ENCODE assay signal across 10 mouse cellular contexts in genomic region chr15:5115173-5115572, GRCm38 (mm10). TPM values are rescaled to one million over a fixed set of nuclear protein-coding genes. Genes with fewer than 3 reads are reported as not detected.
DNase-seq lines count a peak whose midpoint lies in the region; ATAC-seq and TF ChIP-seq lines count a peak whose summit lies in the region.
"Had no signal": no experiment of that assay in that cellular context is flagged by ENCODE, and none has a peak within 500 bp of the region (broad histone marks: within the 10 kb centered on the region; RNA-seq: fewer than 3 reads in every experiment).

No protein-coding gene starts in this region.

- H3K27ac ChIP-seq in kidney, embryonic 14.5 days (ENCODE audit: low read depth, low read length): peak overlapping the region; percentile 93
- H3K27ac ChIP-seq in embryonic facial prominence, embryonic 10.5 days (replicated peaks): peak overlapping the region; percentile 93
- H3K27ac ChIP-seq in hindbrain, postnatal 0 days: peak overlapping the region; percentile 74; the same call in 1 of the 2 replicates
- H3K27ac ChIP-seq in midbrain, embryonic 15.5 days: peak overlapping the region; percentile 86; the same call in 1 of the 2 replicates

- peaks cover 30% of the 10 kb centered on the region for H3K36me3 ChIP-seq in kidney, embryonic 14.5 days (ENCODE audit: control insufficient read depth, insufficient read depth, low read length)
- peaks cover 31% of the 10 kb centered on the region for H3K36me3 ChIP-seq in embryonic facial prominence, embryonic 10.5 days (replicated peaks)
- H3K36me3 ChIP-seq in hindbrain, postnatal 0 days (ENCODE audit: insufficient read depth, low read length): peaks cover 18% of the 10 kb centered on the region
- H3K36me3 ChIP-seq in midbrain, embryonic 15.5 days (replicated peaks): peaks cover 19% of the 10 kb centered on the region

- peak overlapping the region; percentile 82 for H3K4me2 ChIP-seq in kidney, embryonic 14.5 days (replicated peaks; ENCODE audit: low read depth, low read length)
- H3K4me2 ChIP-seq in hindbrain, postnatal 0 days (ENCODE audit: low read depth, low read length): peak overlapping the region; percentile 76
- H3K4me2 ChIP-seq in midbrain, embryonic 15.5 days: peak overlapping the region; percentile 65

- no peak for ATAC-seq in kidney, embryonic 14.5 days (ENCODE audit: low FRiP score, low TSS enrichment)
- no peak for ATAC-seq in hindbrain, postnatal 0 days
- ATAC-seq in midbrain, embryonic 15.5 days (replicated peaks): no peak

- peak overlapping the region; percentile 69; the same call in 1 of the 2 replicates for H3K9ac ChIP-seq in kidney, embryonic 14.5 days (ENCODE audit: low read depth, low read length)
- H3K9ac ChIP-seq in hindbrain, postnatal 0 days (replicated peaks; ENCODE audit: low read length): peak overlapping the region; percentile 57
- peak overlapping the region; percentile 53 for H3K9ac ChIP-seq in midbrain, embryonic 15.5 days

- DNase-seq in kidney, adult 11 months: no peak
- no peak for DNase-seq in embryonic facial prominence, embryonic 10.5 days (ENCODE audit: low spot score)
- no peak for DNase-seq in hindbrain, postnatal 0 days (ENCODE audit: low spot score)
- DNase-seq in thymus, postnatal 0 days (ENCODE audit: low spot score): no peak
- DNase-seq in thymus, postnatal 4 days: no peak
- DNase-seq in adipocyte (ENCODE audit: low spot score): no peak
- DNase-seq: cerebellum, adult 11-12 months; kidney, postnatal 14 days had no signal

- peak overlapping the region; percentile 84 for H3K4me3 ChIP-seq in kidney, embryonic 14.5 days (ENCODE audit: low read length)
- peak overlapping the region; percentile 87 for H3K4me3 ChIP-seq in embryonic facial prominence, embryonic 10.5 days
- H3K4me3 ChIP-seq in hindbrain, postnatal 0 days (ENCODE audit: low read length): peak overlapping the region; percentile 72
- H3K4me3 ChIP-seq in midbrain, embryonic 15.5 days: peak overlapping the region; percentile 74

- 49% methylated on average over 8 of the region's 8 CpGs for WGBS in kidney, embryonic 14.5 days
- WGBS in embryonic facial prominence, embryonic 10.5 days: 70% methylated on average over 8 of the region's 8 CpGs
- WGBS in hindbrain, postnatal 0 days: 68% methylated on average over 8 of the region's 8 CpGs
- 60% methylated on average over 8 of the region's 8 CpGs for WGBS in midbrain, embryonic 15.5 days

- no peaks in the 10 kb centered on the region for H3K9me3 ChIP-seq in kidney, embryonic 14.5 days (ENCODE audit: control insufficient read depth, low read length)
- no peaks in the 10 kb centered on the region for H3K9me3 ChIP-seq in embryonic facial prominence, embryonic 10.5 days
- no peaks in the 10 kb centered on the region for H3K9me3 ChIP-seq in hindbrain, postnatal 0 days (ENCODE audit: low read length)
- H3K9me3 ChIP-seq in midbrain, embryonic 15.5 days: no peaks in the 10 kb centered on the region

- TF ChIP-seq CTCF in hindbrain, postnatal 0 days (IDR thresholded peaks at IDR 0.05; ENCODE audit: low read depth): no peak

- no peaks in the 10 kb centered on the region for H3K27me3 ChIP-seq in kidney, embryonic 14.5 days (ENCODE audit: control insufficient read depth, insufficient read depth, low read length)
- H3K27me3 ChIP-seq in embryonic facial prominence, embryonic 10.5 days (replicated peaks; ENCODE audit: low read depth, poor library complexity, severe bottlenecking): no peaks in the 10 kb centered on the region
- H3K27me3 ChIP-seq in hindbrain, postnatal 0 days (ENCODE audit: insufficient read depth, low read length): no peaks in the 10 kb centered on the region
- H3K27me3 ChIP-seq in midbrain, embryonic 15.5 days (replicated peaks): no peaks in the 10 kb centered on the region

- H3K4me1 ChIP-seq in kidney, embryonic 14.5 days (ENCODE audit: control insufficient read depth, insufficient read depth, low read length): peaks cover 18% of the 10 kb centered on the region; the same call in 1 of the 2 replicates
- H3K4me1 ChIP-seq in embryonic facial prominence, embryonic 10.5 days: peaks cover 20% of the 10 kb centered on the region
- peaks cover 7% of the 10 kb centered on the region; the same call in 1 of the 2 replicates for H3K4me1 ChIP-seq in hindbrain, postnatal 0 days (ENCODE audit: insufficient read depth, low read length)
- peaks cover 26% of the 10 kb centered on the region for H3K4me1 ChIP-seq in midbrain, embryonic 15.5 days

RNA-seq across cellular contexts. Expression of gene Rpl37, which starts 1.3 kb away (rescaled TPM):
- polyA plus RNA-seq in kidney, embryonic 14.5 days (2014; fragmentation: Nextera tagmentation; extraction: Ambion mirVana): 702 and 990 TPM in 2 replicates
- polyA plus RNA-seq in embryonic facial prominence, embryonic 10.5 days (2016; fragmentation: Nextera tagmentation; extraction: Ambion mirVana): 494 and 521 TPM in 2 replicates
- total RNA-seq in hindbrain, postnatal 0 days (2014; rRNA removed): 147 and 148 TPM in 2 replicates
- 414 and 415 TPM in 2 replicates for polyA plus RNA-seq in hindbrain, postnatal 0 days (2015; fragmentation: Nextera tagmentation; extraction: Ambion mirVana)
- 261 and 286 TPM in 2 replicates for polyA plus RNA-seq in midbrain, embryonic 15.5 days (2015; fragmentation: Nextera tagmentation; extraction: Ambion mirVana)
- 833 and 884 TPM in 2 replicates for polyA plus RNA-seq in thymus, postnatal 0 days (2015; fragmentation: Nextera tagmentation; extraction: Ambion mirVana)

RNA-seq across cellular contexts. Expression of gene Card6, which starts 6.8 kb away (rescaled TPM):
- 1.3 and 1.7 TPM in 2 replicates for polyA plus RNA-seq in kidney, embryonic 14.5 days (2014; fragmentation: Nextera tagmentation; extraction: Ambion mirVana)
- 0.52 and 0.95 TPM in 2 replicates for polyA plus RNA-seq in embryonic facial prominence, embryonic 10.5 days (2016; fragmentation: Nextera tagmentation; extraction: Ambion mirVana)
- total RNA-seq in hindbrain, postnatal 0 days (2014; rRNA removed): 0.16 and 0.29 TPM in 2 replicates
- polyA plus RNA-seq in hindbrain, postnatal 0 days (2015; fragmentation: Nextera tagmentation; extraction: Ambion mirVana): 0.23 and 0.54 TPM in 2 replicates
- 0.32 and 0.39 TPM in 2 replicates for polyA plus RNA-seq in midbrain, embryonic 15.5 days (2015; fragmentation: Nextera tagmentation; extraction: Ambion mirVana)
- polyA plus RNA-seq in thymus, postnatal 0 days (2015; fragmentation: Nextera tagmentation; extraction: Ambion mirVana): 1.0 and 1.3 TPM in 2 replicates

RNA-seq across cellular contexts. Expression of gene Prkaa1, which starts 28.5 kb away (rescaled TPM):
- 19.6 and 26.1 TPM in 2 replicates for polyA plus RNA-seq in kidney, embryonic 14.5 days (2014; fragmentation: Nextera tagmentation; extraction: Ambion mirVana)
- 15.2 and 16.0 TPM in 2 replicates for polyA plus RNA-seq in embryonic facial prominence, embryonic 10.5 days (2016; fragmentation: Nextera tagmentation; extraction: Ambion mirVana)
- 12.0 and 14.3 TPM in 2 replicates for total RNA-seq in hindbrain, postnatal 0 days (2014; rRNA removed)
- polyA plus RNA-seq in hindbrain, postnatal 0 days (2015; fragmentation: Nextera tagmentation; extraction: Ambion mirVana): 9.4 and 9.8 TPM in 2 replicates
- 13.3 and 14.8 TPM in 2 replicates for polyA plus RNA-seq in midbrain, embryonic 15.5 days (2015; fragmentation: Nextera tagmentation; extraction: Ambion mirVana)
- 11.5 and 12.5 TPM in 2 replicates for polyA plus RNA-seq in thymus, postnatal 0 days (2015; fragmentation: Nextera tagmentation; extraction: Ambion mirVana)

RNA-seq across cellular contexts. Expression of gene C7, which starts 51.6 kb away (rescaled TPM):
- polyA plus RNA-seq in kidney, embryonic 14.5 days (2014; fragmentation: Nextera tagmentation; extraction: Ambion mirVana): 0.09 TPM in 2 replicates
- polyA plus RNA-seq in embryonic facial prominence, embryonic 10.5 days (2016; fragmentation: Nextera tagmentation; extraction: Ambion mirVana): 0.08 and 0.09 TPM in 2 replicates
- 0.10 TPM in 1 of 2 replicates, not detected in the other for total RNA-seq in hindbrain, postnatal 0 days (2014; rRNA removed)
- polyA plus RNA-seq in hindbrain, postnatal 0 days (2015; fragmentation: Nextera tagmentation; extraction: Ambion mirVana): 0.05 TPM in 1 of 2 replicates, not detected in the other
- 0.06 and 0.12 TPM in 2 replicates for polyA plus RNA-seq in midbrain, embryonic 15.5 days (2015; fragmentation: Nextera tagmentation; extraction: Ambion mirVana)
- not detected in 2 replicates for polyA plus RNA-seq in thymus, postnatal 0 days (2015; fragmentation: Nextera tagmentation; extraction: Ambion mirVana)
